Mouse (Mus musculus) forebrain, embryonic 13.5 days (tissue): ENCODE measurements at regions not wholly inside any gene's neighbourhood (a gene's known extent, or its start where the extent isn't known, plus 50 kb on each side); places are given as distances from the start of the nearest gene placed in this dataset.

Experiments
- ATAC-seq: fragments of 200-750 bp; cut with Nextera tagmentation; 2 replicates; pipeline ENCODE4 v1.8.0; 2017
- H3K27ac ChIP-seq: fragments of 300-500 bp; sonication (generic); 2 replicates; pipeline ENCODE4 v1.5.1; 2015; ENCODE audit warnings: inconsistent platforms, mild to moderate bottlenecking, moderate library complexity
- H3K27me3 ChIP-seq: fragments of 300-500 bp; sonication (generic); 2 replicates; pipeline ENCODE4 v1.6.1; 2015; ENCODE audit warnings: mild to moderate bottlenecking, inconsistent platforms
- H3K36me3 ChIP-seq: fragments of 300-500 bp; sonication (generic); 2 replicates; pipeline ENCODE4 v1.6.1; 2015; ENCODE audit warnings: mild to moderate bottlenecking, inconsistent platforms; ENCODE audit not compliant: poor library complexity, severe bottlenecking
- H3K4me1 ChIP-seq: fragments of 300-500 bp; sonication (generic); 2 replicates; pipeline ENCODE4 v1.6.1; 2015; ENCODE audit warnings: inconsistent platforms
- H3K4me2 ChIP-seq: fragments of 300-500 bp; sonication (generic); 2 replicates; pipeline ENCODE4 v1.6.1; 2015; ENCODE audit warnings: inconsistent platforms, mild to moderate bottlenecking, moderate library complexity
- H3K4me3 ChIP-seq: fragments of 300-500 bp; sonication (generic); 2 replicates; pipeline ENCODE4 v1.5.1; 2015; ENCODE audit warnings: mild to moderate bottlenecking, inconsistent platforms
- H3K9ac ChIP-seq: fragments of 300-500 bp; sonication (generic); 2 replicates; pipeline ENCODE4 v1.6.1; 2015; ENCODE audit warnings: mild to moderate bottlenecking, inconsistent platforms
- H3K9me3 ChIP-seq: fragments of 300-500 bp; sonication (generic); replicated peaks from 2 replicates; pipeline ENCODE4 v1.6.1; 2016; ENCODE audit warnings: inconsistent platforms
- WGBS: fragments of 180-500 bp; shearing (Covaris S2); methylation state at CpG from one replicate; pipeline ENCODE4 v1.1.7; 2015; 5-methylcytosine and 5-hydroxymethylcytosine counted together

DNA sequence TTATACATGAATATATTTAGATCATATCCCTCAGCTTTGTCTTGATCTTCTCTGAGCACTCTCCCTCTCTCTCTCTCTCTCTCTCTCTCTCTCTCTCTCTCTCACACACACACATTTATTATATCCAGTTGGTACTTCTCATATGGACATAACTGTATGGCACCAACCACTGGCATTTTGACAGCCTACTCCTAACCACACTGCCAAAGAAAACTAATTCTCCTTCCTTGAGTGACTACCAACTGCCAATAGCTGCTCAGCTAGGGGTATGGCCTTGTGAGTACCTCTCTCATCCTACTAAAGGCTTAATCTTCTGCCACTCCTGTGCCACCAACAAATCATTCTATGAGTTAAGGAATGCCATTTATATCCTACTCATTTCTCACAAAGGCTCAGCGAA, 127.2 kb upstream of the Ptchd4 start:
- ATAC-seq = no peak
- WGBS = 98% methylated on average over 1 of the region's 1 CpGs

DNA sequence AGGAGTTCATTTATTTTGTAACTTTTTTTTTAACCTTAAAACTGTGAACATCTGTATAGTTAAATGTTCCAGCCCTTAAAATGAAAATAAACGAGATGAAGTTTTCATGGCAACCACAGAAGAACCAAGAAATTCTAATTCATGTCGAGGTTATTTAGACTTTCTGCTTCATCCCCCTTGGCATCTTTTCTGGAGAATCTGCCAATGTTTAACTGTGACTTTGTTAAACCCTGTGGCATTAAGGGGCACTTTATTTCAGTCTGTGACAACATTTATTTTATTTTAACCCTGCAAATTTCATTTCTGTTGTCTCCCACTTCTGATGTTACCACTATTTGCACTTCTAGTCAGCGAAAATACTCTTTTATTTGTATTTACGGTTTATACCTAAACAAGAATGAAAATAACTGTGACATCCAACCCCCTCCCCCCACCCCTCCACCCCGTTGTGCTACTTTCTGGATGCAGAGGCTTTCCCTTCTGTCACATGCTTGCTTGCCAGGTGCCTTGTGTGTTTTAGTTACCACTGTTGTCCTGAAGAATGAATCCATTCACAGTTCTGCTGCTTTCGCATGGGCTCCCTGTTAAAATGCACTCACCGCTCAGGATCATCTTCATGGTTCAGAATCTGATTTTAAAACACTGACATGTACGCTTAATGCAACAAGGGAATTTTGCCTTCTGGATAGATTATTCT, 125.4 kb upstream of the Ptchd4 start:
- H3K36me3 ChIP-seq = no peaks in the 10 kb centered on the region
- H3K9ac ChIP-seq = no peak overlapping the region
- WGBS = 74% methylated on average over 8 of the region's 8 CpGs
- no peaks in the 10 kb centered on the region for H3K4me1 ChIP-seq
- H3K27me3 ChIP-seq = no peaks in the 10 kb centered on the region
- H3K9me3 ChIP-seq = no peaks in the 10 kb centered on the region
- H3K4me3 ChIP-seq = no peak overlapping the region
- no peak overlapping the region for H3K27ac ChIP-seq
- H3K4me2 ChIP-seq = no peak overlapping the region
- ATAC-seq = no peak

More for the DNA sequence above, 127.2 kb upstream of the Ptchd4 start:
- Histone ChIP-seq H3K4me3 (no peak overlapping the region), H3K4me1 (no peaks in the 10 kb centered on the region), H3K36me3 (no peaks in the 10 kb centered on the region), H3K27ac (no peak overlapping the region), H3K4me2 (no peak overlapping the region), H3K9me3 (no peaks in the 10 kb centered on the region), H3K27me3 (no peaks in the 10 kb centered on the region), H3K9ac (no peak overlapping the region)
